ENCODE assay signal across 10 mouse cellular contexts in the genomic region with DNA sequence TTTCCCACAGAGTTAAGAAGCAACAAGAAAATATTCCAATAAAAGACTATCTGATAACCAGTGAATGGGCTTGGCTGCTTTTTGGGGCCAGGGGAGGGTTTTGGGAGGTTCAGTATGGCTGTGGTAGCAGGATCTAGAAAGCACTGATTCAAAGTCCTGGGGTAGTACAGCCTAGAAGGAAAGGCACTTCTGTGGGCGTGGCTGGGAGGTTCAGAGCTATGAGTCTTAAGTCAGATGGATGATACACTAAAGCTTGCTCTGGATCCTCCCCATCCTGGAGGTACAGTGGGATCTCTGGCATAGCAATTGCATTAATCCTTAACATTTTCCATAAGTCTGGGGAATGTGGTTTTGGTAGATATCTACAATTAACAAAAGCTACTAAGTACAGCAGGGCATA. TPM values are rescaled to one million over a fixed set of nuclear protein-coding genes. Genes with fewer than 3 reads are reported as not detected.
A peak's percentile ranks its signal among the peaks of the same experiment; 100 is the strongest.
DNase-seq lines count a peak whose midpoint lies in the region; ATAC-seq and TF ChIP-seq lines count a peak whose summit lies in the region.
"Had no signal": no experiment of that assay in that cellular context is flagged by ENCODE, and none has a peak within 500 bp of the region (broad histone marks: within the 10 kb centered on the region; RNA-seq: fewer than 3 reads in every experiment).

No protein-coding gene starts in this region.

- no peak for TF ChIP-seq POLR2A in limb, embryonic 14.5 days (IDR thresholded peaks at IDR 0.05; ENCODE audit: borderline replicate concordance, extremely low read depth, insufficient read depth, insufficient read length)

- H3K4me2 ChIP-seq in heart, embryonic 13.5 days, result peak overlapping the region; percentile 87
- H3K4me2 ChIP-seq in limb, embryonic 14.5 days (replicated peaks; ENCODE audit: low read depth, low read length, severe bottlenecking), result peak overlapping the region; percentile 73

- WGBS in heart, embryonic 13.5 days, result 73% methylated on average over 1 of the region's 1 CpGs
- 78% methylated on average over 1 of the region's 1 CpGs for WGBS in limb, embryonic 14.5 days

- H3K4me1 ChIP-seq in heart, embryonic 13.5 days, result peaks cover 64% of the 10 kb centered on the region
- peaks cover 32% of the 10 kb centered on the region for H3K4me1 ChIP-seq in limb, embryonic 14.5 days (ENCODE audit: control insufficient read depth, insufficient read depth, low read length)

- ATAC-seq in heart, embryonic 13.5 days (ENCODE audit: extremely low read depth, insufficient number of reproducible peaks, low FRiP score, low TSS enrichment), result no peak
- no peak for ATAC-seq in limb, embryonic 14.5 days (ENCODE audit: low FRiP score, low read depth)

- H3K36me3 ChIP-seq in heart, embryonic 13.5 days, result peaks cover 34% of the 10 kb centered on the region
- H3K36me3 ChIP-seq in limb, embryonic 14.5 days (ENCODE audit: control insufficient read depth, insufficient read depth, low read length), result peaks cover 28% of the 10 kb centered on the region

- no peak for DNase-seq in heart, adult 9 months (ENCODE audit: low spot score in 2 of 2)
- DNase-seq in 416B (ENCODE audit: low read depth) (peak; percentile 46), NIH3T3 (ENCODE audit: low read depth) (peak; percentile 59)
- DNase-seq in limb, embryonic 14.5 days (ENCODE audit: low spot score), result no peak
- no peak for DNase-seq in gastrocnemius, postnatal 25 days
- DNase-seq in ovary, postnatal 36 days (ENCODE audit: low spot score), result no peak
- no peak for DNase-seq in lung, adult 18-20 months
- DNase-seq: cerebellum, adult 9-11 months; kidney, adult 9 months had no signal

- no peaks in the 10 kb centered on the region for H3K27me3 ChIP-seq in heart, embryonic 13.5 days (replicated peaks)
- no peaks in the 10 kb centered on the region for H3K27me3 ChIP-seq in limb, embryonic 14.5 days (ENCODE audit: control insufficient read depth, insufficient read depth, low read length)

- H3K4me3 ChIP-seq in heart, embryonic 13.5 days, result peak overlapping the region; percentile 87; the same call in 1 of the 2 replicates
- 0 out of 2 replicates have a peak overlapping the region, but pooled peaks have one; percentile 74 for H3K4me3 ChIP-seq in limb, embryonic 14.5 days (replicated peaks; ENCODE audit: low read length)

- no peaks in the 10 kb centered on the region for H3K9me3 ChIP-seq in heart, embryonic 13.5 days
- no peaks in the 10 kb centered on the region for H3K9me3 ChIP-seq in limb, embryonic 14.5 days (ENCODE audit: control insufficient read depth, low read length)

- H3K9ac ChIP-seq in heart, embryonic 13.5 days, result peak overlapping the region; percentile 98; the same call in 1 of the 2 replicates
- H3K9ac ChIP-seq in limb, embryonic 14.5 days (ENCODE audit: low read depth, low read length, severe bottlenecking), result no peak overlapping the region

- no peak overlapping the region for H3K27ac ChIP-seq in heart, embryonic 13.5 days (replicated peaks)
- no peak overlapping the region for H3K27ac ChIP-seq in limb, embryonic 14.5 days (replicated peaks; ENCODE audit: low read depth, low read length)

RNA-seq across cellular contexts. Expression of gene Lrsam1, which starts 2.6 kb away (rescaled TPM):
- polyA plus RNA-seq in heart, embryonic 13.5 days (2015; fragmentation: Nextera tagmentation; extraction: Ambion mirVana), result 8.1 and 9.6 TPM in 2 replicates
- polyA plus RNA-seq in limb, embryonic 14.5 days (2012; rRNA removed), result 18.0 and 20.3 TPM in 2 replicates
- polyA plus RNA-seq in limb, embryonic 14.5 days (2014; fragmentation: Nextera tagmentation; extraction: Ambion mirVana), result 9.4 and 11.5 TPM in 2 replicates
- 10 to 100 TPM; 10.4 to 13.5 TPM for total RNA-seq in gastrocnemius, postnatal 25 days (2021)

RNA-seq across cellular contexts. Expression of gene Rpl12, which starts 2.6 kb away (rescaled TPM):
- 108 and 112 TPM in 2 replicates for polyA plus RNA-seq in heart, embryonic 13.5 days (2015; fragmentation: Nextera tagmentation; extraction: Ambion mirVana)
- 1,366 and 1,484 TPM in 2 replicates for polyA plus RNA-seq in limb, embryonic 14.5 days (2012; rRNA removed)
- 237 and 247 TPM in 2 replicates for polyA plus RNA-seq in limb, embryonic 14.5 days (2014; fragmentation: Nextera tagmentation; extraction: Ambion mirVana)
- 10 to 100 TPM; 52.0 to 67.4 TPM for total RNA-seq in gastrocnemius, postnatal 25 days (2021)

RNA-seq across cellular contexts. Expression of gene Slc2a8, which starts 17.9 kb away (rescaled TPM):
- 18.6 and 19.0 TPM in 2 replicates for polyA plus RNA-seq in heart, embryonic 13.5 days (2015; fragmentation: Nextera tagmentation; extraction: Ambion mirVana)
- 26.0 and 40.6 TPM in 2 replicates for polyA plus RNA-seq in limb, embryonic 14.5 days (2012; rRNA removed)
- polyA plus RNA-seq in limb, embryonic 14.5 days (2014; fragmentation: Nextera tagmentation; extraction: Ambion mirVana), result 16.8 and 20.4 TPM in 2 replicates
- total RNA-seq in gastrocnemius, postnatal 25 days (2021), result 1 to 10 TPM; 9.5 to 9.6 TPM

Comparison
In these comparisons a context has a peak if more than half of its experiments do, and no peak if none do; other contexts are left out.
1. DNase-seq: peak in 416B (single experiment) and NIH3T3 (single experiment); none in heart, adult 9 months (0 of 2), limb, embryonic 14.5 days (single experiment), gastrocnemius, postnatal 25 days (single experiment), ovary, postnatal 36 days (single experiment) and lung, adult 18-20 months (0 of 2).